Mouse (Mus musculus) heart, postnatal 25 days (tissue): ENCODE measurements around the gene Dnlz. TPM values are rescaled to one million over a fixed set of nuclear protein-coding genes. Genes with fewer than 3 reads are reported as not detected.
A peak's percentile ranks its signal among the peaks of the same experiment; 100 is the strongest.

Source experiments
- DNase-seq: peaks from one replicate; pipeline ENCODE4 v3.0.0; 2022; ENCODE audit warnings: low spot score
- intact Hi-C: fragments of 180-260 bp; cut with DNase I; formaldehyde crosslinking; loops from one replicate; pipeline ENCODE4 v1.15.1; 2025
- total RNA-seq, 2 experiments: library from RNA; stranded (reverse); gene quantifications; 2 replicates each; pipeline ENCODE4 v1.2.3; 2021

Gene Dnlz
- total RNA-seq, 2 experiments from 2014 or later = 20.0 to 21.8 TPM

DNA sequence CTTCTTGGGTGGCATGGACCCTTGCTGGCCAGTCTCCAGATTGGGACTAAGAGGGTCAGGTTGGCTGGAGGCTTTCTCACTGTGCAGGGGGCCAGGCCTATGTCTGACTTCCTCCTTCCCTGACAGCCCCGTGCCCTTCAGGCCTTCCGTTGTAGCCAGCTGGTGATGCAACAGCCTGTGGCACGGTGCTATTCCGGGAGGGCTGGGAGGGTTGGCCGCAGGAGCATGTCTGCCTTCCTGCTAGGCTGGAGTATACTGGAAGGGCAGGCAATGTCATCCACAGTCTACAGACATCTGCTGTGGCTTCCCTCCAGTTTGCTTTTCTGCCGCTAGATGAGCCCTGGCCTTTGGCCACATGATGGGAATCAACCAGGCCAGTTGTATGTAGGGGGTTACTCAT lies 8.1 kb upstream of the Dnlz start:
- no peak for DNase-seq
- intact Hi-C loops = no loop called here

GRCm38 (mm10) chr2:26358667-26359320 lies 6.9 kb upstream of the Dnlz start:
- no peak for DNase-seq
- intact Hi-C loops = no loop called here

DNA sequence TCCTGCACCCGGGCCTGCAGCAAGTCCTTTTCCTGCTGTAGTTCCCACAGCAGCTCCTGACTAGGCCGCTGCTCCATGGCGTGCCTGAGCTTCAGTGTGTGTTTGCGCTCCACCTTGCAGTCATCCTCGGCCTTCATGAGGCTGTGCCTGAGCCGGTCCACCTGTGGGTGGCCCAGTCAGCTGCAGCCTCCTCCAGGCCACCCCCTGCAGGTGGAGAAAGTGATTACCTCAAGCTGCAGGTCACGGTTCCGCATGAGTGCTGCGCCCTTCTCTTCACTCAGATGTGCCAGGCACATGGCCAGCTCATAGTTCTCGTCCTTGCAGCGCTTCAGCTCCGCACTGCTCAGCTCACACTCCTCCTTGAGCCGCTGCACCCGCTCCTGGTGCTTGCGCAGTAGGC lies 5.6 kb upstream of the Dnlz start:
- DNase-seq = no peak
- intact Hi-C loops = no loop called here

DNA sequence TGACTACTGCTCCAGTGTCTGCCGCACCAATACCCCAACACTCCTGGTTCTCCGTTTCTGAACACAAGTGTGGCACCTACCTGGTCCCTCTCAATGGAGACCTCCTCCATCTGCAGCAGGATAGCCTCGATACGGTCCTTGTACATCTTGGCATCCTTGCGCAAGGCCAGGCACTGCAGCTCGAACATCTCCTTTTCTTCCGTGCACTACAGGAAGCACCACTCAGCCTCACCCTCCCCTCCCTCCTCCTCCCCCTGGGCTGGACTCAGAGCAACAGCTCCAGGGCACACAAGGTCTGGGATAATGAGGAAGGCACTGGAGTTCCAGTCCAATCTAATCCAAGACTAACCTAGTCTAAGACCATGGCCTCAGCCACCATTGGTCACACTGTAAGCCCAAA lies 4.8 kb upstream of the Dnlz start:
- intact Hi-C loops = no loop called here
- DNase-seq = no peak

- intact Hi-C loops = no loop called here
- no peak for DNase-seq
Observed at GRCm38 (mm10) chr2:26356231-26356630, 4.3 kb upstream of the Dnlz start.

- intact Hi-C loops = loop anchor here (2.0 kb wide), 1 partner anchor 54 kb away; no protein-coding TSS in a partner anchor
- DNase-seq = no peak
Observed at GRCm38 (mm10) chr2:26354401-26354800, 2.5 kb upstream of the Dnlz start.

GRCm38 (mm10) chr2:26353066-26353980 lies 1.4 kb upstream of the Dnlz start:
- DNase-seq = no peak
- intact Hi-C loops = no loop called here

- DNase-seq = no peak
- intact Hi-C loops = loop anchor here (1.0 kb wide), 2 partner anchors 27 to 37 kb away; partner anchors contain the start of genes Entr1 and Pmpca
Observed at GRCm38 (mm10) chr2:26352291-26352910, 491 bp upstream of the Dnlz start.

- DNase-seq = no peak
- intact Hi-C loops = no loop called here
Observed at GRCm38 (mm10) chr2:26348241-26348640, 3.7 kb downstream of the Dnlz start.

DNA sequence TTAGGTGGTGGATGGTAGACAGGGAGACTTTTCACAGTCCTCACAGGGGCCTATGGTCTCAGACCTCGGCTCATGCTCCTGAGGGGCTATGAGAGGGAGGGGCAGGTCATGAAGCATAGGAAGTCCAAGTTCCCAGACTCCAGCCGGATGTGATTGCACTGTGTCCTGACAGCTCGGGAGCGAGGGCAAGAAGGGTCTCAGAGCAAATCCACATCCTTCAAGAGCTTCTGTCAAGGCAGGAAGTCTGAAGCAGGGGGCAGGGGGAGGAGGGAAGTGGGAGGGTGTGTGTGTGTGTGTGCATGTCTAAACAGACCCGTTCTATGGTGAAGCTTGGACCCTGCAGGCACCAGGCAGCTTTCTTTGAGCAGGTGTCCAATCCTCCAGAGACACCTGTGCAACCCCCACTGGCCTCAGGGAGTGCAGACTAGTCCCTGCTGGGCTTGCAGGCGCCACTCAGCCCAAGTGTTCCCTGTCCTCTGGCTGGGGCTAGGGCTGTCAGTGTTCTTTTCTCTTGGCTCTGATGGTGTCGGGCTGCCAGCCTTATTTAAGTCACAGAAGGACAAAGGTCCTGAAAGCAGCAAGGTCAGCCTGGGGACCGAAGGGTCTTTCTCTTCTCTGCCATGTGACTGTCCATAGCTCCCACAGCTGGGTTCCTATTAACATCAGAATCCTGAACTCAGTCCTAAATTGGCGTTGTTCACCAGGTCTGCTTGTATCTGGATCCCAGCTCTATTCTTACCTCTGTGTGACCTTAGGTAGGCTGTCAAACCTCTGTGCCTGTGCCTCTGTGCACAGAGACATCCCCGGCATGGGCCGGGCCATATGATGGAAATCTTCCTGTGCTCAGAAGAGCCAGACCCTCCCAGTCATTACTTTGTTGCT lies 9.1 kb downstream of the Dnlz start:
- intact Hi-C loops = no loop called here
- DNase-seq = no peak

- peak; percentile 64 for DNase-seq
- intact Hi-C loops = no loop called here
Observed at GRCm38 (mm10) chr2:26342044-26342443, 9.9 kb downstream of the Dnlz start.

DNA sequence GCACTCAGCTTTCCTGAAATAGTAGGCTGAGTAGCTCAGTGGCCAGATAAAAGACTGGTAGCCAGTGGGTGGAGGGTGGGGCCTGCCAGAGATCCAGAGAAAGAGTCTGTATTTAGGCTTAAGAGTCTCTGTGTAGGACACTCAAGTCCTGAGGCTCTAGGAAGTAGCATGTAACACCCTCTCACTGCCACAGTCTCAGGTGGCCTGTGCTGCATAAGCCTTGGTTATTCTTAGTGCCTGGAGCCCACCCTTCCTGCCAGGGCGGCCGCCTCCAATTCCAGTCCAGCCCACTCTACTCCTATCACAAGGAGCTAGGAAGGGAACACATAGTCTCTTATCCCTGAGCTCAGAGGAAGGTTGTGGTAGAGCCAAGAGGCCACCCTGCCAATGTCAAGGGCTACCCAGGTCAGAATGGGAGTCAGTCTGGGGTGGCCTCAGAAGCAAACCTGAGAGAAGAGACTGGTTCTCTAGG lies 10.4 kb downstream of the Dnlz start:
- intact Hi-C loops = no loop called here
- DNase-seq = peak; percentile 54

DNA sequence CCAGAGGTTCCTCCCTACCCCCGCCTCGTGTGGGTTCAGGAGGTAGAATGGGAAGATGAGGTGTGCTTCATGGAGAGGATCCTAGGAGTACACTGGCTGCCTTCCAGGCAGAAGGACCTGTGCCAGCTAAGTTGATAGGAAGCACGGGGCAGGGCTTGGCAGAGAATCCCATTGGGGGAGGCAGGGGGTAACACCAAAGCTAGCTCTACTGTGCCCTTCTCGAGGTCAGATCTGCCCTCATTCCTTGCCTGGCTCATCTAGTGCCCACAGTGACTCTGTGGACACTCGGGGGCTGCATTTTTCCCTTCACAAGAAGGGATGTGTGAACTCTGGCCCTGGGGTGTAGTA lies 12.7 kb downstream of the Dnlz start:
- intact Hi-C loops = no loop called here
- DNase-seq = peak; percentile 55

- no peak for DNase-seq
- intact Hi-C loops = no loop called here
Observed at GRCm38 (mm10) chr2:26338302-26339203, 13.4 kb downstream of the Dnlz start.

GRCm38 (mm10) chr2:26330702-26331101 lies 21.2 kb downstream of the Dnlz start:
- no peak for DNase-seq
- intact Hi-C loops = no loop called here

- no peak for DNase-seq
- intact Hi-C loops = no loop called here
Observed at GRCm38 (mm10) chr2:26330056-26330468, 21.8 kb downstream of the Dnlz start.

GRCm38 (mm10) chr2:26329402-26329801 lies 22.5 kb downstream of the Dnlz start:
- intact Hi-C loops = loop anchor here (5.0 kb wide), 1 partner anchor 78 kb away; the partner anchor contains the start of gene Inpp5e
- DNase-seq = peak; percentile 75

- intact Hi-C loops = loop anchor here (5.0 kb wide), 1 partner anchor 79 kb away; the partner anchor contains the start of gene Inpp5e
- no peak for DNase-seq
Observed at GRCm38 (mm10) chr2:26327852-26328251, 24.1 kb downstream of the Dnlz start.
